Mouse (Mus musculus) gastrocnemius, adult 18-20 months (tissue): ENCODE measurements around the gene 9430097D07Rik. TPM values are rescaled to one million over a fixed set of nuclear protein-coding genes. Genes with fewer than 3 reads are reported as not detected.

Experiments
- DNase-seq: peaks from one replicate; pipeline ENCODE4 v3.0.0; 2021; ENCODE audit warnings: low spot score
- long read RNA-seq, 2 experiments: library from polyadenylated mRNA; stranded (forward); transcript quantifications; one replicate each; pipeline ENCODE4 v2.0.0; 2021
- total RNA-seq, 2 experiments: library from RNA; stranded (reverse); gene quantifications; 2 replicates each; pipeline ENCODE4 v1.2.3; 2021

Gene 9430097D07Rik
- total RNA-seq = not detected
- long read RNA-seq, experiment 1 = 0 reads
- long read RNA-seq, experiment 2 = 0 reads

DNA sequence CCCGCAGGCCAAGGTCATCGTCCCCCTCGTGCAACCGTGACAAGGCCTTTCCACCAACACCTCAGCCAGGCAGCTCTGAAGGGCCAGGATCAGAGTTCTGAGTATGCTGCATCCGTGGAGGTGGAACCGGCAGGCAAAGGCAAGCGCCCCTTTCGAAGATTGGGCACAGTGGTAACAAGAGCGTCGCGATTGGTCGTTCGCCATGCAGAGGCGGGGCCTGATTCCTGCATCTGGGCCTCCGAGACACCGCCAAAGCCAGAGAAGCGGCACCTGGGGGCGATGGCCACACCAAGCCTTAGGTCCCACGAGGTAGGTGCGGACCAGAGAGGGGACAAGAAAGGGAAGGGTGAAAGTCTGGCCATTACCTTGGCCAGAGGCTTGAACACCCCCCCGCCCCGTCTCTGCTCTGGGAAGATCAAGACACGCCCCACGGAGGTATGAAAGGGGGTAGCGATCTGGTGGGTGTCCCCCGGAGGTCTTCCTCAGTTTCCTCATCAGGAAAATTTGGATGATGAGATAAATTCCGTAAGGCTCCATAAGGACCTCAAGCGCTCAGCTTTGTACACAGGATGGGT lies at the start of gene 9430097D07Rik:
TSS of gene 9430097D07Rik (minus strand) at position 99 of the 575 bp plus-strand sequence.
- DNase-seq = no peak

DNA sequence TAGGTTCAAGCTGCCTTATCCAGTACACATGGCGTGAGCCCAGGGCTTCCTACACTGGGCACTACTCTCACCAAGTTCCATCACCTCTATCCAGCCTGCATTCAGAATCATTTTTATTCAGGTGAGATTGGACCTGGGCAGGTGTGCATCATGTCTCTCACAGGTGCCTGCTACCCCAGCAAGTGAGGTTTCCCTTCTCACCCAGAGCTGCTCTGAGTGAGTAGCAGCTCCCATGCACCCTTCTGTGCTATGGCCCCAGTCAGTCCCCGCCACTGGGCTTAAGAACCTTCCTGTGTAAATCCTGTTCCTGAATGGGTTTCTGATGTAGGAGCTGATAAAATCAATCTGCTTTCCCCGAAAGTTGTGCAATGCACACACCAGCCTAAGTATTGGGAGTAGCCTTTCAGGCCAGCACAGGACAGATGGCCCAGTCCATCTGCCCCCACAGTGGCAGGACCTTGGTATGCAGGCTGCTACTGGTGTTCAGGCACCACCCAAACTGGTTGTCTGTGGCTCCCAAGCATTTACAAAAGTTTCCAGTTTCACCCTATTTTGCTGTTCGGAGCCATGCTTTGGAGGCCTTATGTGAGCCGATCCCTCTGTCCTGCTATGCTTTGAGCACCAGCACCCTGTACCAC lies 48.7 kb upstream of the 9430097D07Rik start:
- DNase-seq = no peak

DNA sequence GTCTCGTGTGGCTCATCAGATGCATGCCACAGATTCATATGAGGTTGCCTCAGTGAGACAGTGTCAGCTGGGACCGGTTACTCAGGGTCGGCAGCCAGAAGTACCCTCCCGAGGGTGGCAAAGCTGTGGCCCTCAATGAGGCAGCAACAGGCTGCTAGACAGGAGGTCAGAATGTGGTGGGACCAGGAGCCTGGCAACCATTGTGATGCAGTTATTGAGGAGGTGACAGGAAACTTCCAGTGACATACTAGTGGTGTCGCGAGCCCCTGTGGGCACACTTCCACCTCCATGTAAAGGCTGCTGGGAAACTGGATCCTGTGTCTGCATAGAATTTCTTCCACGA lies 46.0 kb upstream of the 9430097D07Rik start, which contains the start of gene Ak1:
TSS of gene Ak1 (plus strand) at position 242 of the 343 bp plus-strand sequence.
- no peak for DNase-seq

DNA sequence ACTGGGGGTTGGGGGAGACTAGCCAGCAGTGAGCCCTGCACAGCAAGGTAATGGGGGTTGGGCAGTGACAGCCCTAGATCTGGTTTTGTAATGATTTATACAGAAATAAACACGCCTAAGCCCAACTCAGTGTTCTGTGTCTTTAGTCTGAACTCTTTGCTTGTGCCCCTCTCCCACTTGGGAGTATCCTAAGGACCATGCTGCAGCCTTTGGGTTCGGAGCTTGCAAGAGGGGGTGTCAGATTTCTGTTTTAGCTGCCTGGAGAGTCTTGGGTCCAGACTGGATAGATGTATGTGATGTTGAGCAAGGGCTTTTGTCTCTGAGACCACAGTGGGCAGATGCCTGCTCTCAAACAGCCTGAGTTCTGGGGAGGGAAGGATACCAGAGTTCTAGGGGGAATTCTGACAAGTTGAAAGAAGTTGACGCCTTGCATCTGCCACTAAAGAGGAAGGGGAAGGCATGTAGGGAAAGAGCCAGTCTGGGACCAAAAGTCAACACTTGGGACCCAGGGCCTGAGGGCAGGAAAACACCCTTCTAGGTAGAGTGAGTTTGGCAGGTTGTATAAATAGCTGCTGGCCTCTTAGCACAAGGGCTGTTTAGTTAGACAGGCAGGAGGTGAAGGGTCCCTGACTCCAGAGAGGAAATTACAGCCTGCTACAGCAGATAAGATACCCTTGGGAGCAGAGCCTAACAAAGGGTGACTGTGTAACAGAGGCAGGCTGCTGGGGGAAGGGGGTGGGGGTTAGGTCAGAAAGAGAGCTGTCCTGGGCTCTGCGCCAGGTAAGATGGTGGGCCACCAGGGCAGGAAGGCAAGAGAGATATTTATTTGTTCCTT lies 45.4 kb upstream of the 9430097D07Rik start:
- DNase-seq = no peak

DNA sequence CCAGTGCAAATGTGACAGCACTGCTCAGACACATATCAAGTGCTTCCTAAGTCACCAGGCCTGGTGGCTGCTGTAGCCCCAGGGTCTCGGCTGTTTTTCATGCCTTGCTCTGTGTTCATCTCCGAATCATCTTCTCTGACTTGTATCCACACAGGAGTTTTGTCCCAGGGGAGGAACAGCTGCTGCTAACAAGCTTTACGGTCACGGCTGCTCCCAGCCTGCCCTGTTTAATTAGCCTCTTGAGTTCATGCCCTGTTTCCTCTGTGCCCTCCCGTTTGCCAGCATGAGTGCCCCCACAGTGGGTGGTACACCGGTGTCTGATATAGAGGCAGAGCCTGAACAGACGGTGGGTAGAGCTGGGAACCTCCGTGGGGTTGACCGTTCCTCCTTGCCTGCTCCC lies 42.6 kb upstream of the 9430097D07Rik start:
- no peak for DNase-seq

DNA sequence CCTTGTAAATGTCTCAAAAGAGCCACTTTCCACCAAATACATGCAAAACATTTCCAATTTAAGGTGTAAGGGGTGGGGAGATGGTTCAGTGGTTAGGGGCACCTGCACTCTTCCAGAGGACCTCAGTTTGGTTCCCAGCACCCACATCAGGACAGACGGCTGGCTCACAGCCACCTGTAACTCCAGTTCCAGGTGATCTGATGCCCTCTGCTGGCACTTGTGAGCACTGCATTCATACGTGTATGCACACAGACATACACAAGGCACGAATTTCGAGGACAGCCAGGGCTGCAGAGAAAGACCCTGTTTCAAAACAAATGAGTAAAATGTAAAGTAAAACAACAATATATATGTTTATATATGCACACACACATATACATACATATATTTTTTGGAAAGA lies 42.1 kb upstream of the 9430097D07Rik start:
- DNase-seq = no peak

DNA sequence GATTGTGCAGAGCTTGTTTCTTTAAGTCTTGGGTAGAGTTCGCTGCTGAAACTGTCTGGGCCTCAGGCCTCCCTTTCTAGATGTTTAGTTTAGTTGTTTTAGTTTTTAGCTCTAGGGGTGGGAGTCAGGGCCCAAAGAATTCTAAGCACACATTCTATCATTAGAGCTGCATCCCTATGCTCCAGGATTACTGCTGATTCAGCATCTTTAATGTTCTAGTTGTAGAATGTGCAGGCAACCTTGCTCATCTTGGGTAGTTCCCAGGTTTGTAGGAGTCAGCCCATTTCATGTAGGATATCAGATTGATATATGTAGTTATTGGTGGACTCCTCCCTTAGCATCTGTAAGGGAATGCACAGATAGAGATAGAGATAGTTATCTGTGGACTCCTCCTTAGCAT lies 41.6 kb upstream of the 9430097D07Rik start:
- no peak for DNase-seq

DNA sequence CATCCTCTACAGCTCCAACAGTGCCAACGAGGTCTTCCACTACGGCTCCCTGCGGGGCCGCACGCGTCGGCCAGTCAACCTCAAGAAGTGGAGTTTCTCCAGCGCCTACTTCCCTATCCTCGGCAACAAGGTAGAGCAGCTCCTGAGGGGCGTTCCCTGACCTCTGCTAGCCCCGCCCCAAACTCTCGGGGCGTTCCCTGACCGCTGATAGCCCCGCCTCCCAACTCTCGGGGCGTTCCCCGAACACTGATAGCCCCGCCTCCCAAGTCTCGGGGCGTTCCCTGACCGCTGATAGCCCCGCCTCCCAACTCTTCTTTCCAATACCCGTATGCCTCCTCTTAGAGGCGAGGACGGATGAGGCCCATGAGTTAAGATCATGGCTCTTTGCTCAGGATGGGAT lies 36.8 kb upstream of the 9430097D07Rik start:
- DNase-seq = no peak

DNA sequence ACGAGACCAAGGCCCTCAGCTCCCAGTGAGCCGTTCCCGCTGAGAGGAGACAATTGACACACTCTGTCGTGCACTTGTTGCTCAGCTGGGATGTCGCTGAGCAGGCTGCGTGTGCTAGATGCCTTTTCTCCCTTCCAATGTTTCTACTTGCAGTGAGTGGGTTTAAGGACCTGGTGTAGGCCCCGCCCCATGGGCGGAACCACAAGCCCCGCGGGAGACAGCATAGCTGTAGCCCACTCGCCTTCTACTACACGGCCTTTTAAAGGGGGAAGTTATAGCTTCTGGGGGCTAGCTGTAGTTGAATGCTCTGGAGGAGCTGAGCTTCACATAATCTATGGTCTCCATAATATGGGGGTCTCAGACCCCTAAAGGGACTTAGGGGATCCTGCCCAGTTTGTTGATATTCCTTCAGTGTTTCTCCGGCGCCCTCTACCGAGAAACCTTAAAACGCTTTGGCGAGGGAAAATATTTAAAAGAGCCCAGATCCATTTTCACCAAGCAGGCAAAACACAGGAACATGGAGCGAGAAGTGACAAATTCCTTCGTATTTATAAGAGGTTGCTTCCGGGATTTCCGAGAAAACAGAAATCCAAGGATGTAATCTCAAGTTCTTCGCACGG lies 35.2 kb upstream of the 9430097D07Rik start:
- DNase-seq = peak; percentile 67

DNA sequence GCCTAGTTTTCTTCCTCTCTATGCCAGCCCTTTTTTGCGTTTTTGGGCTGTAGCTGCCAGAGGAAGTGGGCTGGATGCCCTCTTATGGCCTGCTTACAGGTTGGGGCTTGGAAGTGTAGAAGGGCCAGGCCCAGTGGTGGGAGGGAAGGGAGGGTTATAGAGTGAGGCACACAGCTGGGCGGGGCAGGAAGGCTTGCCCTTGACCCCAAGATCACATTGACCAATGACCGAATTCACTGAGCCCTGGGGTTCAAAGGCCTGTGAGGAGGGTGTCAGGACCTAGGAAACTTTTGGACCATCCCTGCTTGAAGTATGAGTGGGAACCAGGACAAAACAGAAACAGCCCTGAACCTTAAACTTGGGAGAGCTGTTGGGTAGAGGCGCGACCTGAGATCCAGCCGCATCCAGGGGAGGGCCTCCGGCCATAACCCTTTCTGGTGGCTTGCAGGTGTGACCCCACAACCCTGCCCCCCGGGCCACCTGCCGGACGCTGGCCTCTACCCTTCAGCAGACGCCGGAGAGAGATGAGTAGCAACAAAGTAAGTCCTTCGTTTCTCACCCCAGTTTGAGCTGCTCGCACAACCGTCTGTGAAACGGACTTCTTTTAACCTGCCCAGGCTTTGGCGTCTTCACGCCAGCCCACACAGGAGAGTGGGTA lies 33.4 kb upstream of the 9430097D07Rik start:
- DNase-seq = no peak

DNA sequence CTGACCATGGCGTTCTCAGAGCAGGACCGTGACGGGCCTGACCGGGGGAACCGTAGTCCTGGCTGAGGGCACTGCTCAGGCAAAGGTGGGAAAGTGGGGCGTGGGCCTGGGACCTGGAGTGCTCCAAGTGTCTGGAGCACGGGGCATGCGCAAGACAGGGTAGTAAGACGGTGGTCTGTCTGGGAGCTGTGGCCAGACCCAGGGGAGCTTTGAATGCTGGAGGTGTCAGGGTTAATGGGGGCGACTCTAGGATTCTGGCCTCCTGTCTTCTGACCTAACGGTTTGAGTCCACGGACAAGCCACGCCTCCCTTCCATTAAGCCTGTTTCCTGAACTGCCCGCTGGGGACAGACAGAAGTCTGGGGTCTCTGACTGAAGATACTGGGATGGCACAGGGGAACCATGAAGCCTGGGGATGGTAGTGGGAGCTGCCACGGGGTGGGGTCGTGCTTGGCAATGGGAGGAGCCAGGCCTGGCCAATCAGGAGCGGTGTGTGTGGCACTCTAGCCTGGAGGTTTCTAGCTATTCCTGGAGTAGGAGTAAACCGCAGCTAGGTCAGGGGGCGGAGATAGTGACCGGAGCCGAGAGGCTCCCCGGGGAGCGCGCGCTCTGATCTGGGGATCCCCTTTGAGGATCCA lies 32.8 kb upstream of the 9430097D07Rik start:
- peak; percentile 89 for DNase-seq

DNA sequence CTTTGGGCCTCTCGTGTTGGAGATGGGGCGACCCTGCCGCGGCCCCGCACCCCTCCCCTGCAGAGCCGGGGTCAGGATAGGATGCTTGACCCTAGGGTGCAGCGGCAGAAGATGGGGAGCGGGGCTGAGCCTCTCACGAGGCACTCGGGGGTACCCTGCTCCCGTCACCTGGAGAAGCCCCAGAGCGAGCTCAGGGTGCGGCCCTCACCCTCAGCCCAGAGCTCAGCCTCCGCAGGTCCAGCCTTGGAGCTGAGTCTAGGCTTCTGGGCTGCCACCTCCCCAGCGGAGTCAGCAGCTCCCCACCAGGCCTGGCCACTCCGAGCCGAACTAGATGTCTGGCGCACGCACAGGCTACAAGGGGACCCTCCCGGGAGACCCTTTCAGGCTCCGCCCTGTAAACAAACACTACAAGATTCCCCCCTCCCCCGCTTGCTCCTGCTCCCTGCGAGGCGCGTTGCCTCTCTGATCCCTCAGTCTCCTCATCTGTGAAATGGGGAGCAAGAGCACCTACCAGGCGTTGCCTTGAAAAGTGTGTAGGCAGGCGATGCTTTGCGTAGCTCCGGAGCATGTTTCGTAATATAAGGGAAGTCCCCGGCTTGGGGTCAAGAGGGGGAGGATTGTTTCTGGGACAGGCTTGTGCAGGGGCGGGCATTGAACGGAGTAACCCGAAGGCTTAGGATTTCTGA lies 31.9 kb upstream of the 9430097D07Rik start:
- DNase-seq = no peak

DNA sequence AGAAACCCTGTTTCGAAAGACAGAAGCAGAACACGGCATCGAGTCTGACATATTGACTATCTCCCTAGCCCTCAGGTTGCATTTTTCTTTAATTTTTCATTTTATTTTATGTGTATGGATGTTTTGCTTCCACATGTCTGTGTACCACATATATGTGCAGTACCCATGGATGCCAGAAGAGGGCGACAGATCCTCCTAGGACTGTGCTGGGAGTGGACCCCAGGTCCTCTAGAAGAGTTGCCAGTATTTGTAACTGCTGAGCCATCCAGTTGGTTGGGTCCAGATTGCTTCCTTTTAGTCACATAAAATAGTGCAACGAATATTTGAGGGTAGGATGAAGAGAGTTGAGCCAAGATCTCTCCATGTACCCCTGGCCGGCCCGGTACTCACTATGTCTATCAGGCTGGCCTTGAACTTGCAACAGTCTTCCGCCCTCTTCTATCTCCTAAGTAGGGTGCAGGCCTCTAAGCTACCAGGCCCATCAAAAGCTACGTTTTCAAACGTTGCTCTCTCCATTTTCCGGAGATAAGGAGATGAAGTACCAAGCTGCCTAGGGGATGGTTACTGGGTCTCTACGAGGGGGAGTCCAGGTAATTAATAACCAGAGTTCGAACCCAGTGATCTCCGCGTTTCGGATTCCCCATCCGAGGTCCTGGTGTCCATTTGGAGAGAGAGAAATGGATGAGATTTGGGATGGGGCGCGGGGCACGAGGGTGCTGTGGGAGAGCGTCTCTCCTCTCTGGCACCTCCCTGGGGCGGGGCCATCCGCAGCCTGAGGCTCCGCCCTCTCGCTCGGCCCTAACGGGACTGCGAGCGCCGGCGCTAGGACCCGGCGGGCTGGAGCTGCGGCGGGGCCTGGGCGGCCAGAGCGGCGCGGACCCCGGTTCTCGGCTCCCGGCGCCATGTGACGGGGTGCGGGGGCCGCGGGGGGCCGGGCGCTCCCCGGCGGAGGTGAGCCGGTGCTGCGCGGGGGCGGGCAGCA lies 31.0 kb upstream of the 9430097D07Rik start:
- DNase-seq = peak; percentile 87

DNA sequence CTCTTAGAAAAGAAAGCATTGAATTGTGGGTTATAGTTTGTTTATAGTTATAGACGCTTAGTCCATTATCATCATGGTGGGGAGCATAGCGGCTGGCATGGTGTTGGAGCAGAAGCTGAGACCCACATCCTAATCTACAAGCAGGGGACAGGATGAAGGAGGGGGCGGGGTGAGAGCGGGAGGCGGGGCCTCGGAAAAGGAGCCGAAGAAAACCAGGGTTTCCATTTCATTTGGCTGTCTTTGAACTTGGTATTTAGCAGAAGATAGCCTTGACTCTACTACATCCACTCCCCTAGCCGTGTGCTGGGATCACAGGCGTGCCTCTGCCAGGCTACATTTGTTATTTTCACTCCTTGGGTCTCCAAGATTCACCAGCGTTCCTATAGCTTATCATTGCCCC lies 29.1 kb upstream of the 9430097D07Rik start:
- no peak for DNase-seq

DNA sequence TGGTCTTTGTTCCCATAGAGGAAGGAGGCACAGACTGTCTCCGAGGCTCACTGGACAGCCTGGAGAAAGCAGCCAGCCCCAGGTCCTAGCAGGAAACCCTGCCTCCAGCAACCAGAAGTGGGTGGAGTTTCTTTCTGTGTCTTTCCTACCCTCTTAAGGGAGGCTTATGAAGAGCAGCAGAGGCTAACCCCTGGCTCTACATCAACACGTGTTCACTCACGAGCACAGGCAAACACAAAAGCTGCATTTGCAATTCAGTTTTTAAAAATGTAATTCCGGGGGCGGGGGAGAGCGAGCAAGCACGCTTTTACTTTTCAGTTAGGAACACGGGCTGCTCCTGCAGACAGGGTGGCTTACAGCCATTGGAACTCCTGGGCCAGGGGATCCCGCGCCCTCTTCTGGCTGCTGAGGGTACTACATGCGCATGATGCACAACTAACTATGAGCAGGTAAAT lies 27.1 kb upstream of the 9430097D07Rik start:
- peak; percentile 90 for DNase-seq

DNA sequence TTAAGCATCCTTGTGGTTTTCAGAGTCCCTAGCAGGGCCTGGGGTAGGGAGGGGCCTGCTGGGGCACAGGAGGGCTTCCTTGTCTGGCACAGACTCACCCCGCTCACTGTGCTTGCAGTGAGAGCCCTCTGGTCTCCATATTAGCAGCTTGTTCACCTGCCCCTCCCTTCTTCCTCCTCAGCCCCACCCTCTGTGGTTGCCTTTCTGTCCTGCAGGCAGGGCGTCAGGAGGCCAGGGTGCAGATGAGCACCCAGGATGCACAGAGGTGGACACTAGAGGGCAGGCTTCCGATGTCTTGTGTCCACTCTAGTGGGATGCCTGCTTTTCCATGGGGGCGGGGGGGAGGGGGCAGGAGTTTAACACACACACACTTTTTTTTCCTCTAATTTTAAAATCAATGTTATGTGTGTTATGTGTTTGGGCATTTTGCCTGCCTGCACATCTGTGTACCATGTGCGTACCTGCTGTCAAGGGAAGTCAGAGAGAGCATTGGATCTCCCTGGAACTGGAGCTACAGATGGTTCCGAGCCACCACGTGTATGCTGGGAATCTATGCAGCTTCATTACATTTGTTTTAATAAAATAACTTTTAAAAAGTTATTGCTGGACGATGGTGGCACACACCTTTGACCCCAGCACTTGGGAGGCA lies 26.1 kb upstream of the 9430097D07Rik start:
- DNase-seq = no peak

DNA sequence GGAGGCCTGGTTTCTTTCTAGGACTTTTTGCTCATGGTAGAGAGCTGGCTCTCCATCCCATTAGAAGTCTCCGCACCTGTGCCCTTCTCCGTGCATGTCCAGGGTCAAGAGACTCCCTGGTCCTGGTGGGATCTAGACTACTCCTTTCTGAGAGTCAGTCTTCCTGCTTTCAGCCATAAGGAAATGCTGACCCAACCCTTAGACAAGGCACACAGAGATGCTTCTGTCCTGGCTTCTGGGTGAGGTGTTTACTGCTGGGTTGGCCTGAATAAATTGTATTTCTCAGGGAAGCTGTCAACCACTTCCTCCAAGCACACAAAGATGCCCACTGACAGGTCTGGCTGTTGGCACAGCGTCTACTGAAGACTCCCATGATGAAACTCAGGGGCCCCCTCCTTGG lies 23.9 kb upstream of the 9430097D07Rik start, which contains the start of gene St6galnac6:
TSS of gene St6galnac6 (plus strand) at position 301 of the 400 bp plus-strand sequence.
- no peak for DNase-seq

DNA sequence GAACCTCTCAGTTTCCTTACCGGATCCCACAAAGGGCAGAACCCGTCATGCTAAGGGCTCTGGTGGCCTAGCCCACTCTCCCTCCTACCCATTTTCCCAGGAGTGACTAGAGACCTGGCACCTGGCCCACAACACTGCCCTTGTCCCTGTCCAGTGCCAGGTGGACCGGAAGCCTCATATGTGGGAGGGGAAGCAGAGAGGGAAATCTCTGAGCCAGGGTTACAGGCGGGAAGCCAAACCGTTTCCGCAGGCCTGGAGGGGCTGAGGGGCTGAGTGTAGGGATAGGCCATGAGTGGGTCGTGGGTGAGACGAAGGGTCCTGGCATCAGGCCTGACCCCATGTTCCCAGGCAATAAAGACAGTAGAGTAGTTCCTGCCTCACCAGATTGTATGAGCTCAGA lies 23.0 kb upstream of the 9430097D07Rik start:
- no peak for DNase-seq

DNA sequence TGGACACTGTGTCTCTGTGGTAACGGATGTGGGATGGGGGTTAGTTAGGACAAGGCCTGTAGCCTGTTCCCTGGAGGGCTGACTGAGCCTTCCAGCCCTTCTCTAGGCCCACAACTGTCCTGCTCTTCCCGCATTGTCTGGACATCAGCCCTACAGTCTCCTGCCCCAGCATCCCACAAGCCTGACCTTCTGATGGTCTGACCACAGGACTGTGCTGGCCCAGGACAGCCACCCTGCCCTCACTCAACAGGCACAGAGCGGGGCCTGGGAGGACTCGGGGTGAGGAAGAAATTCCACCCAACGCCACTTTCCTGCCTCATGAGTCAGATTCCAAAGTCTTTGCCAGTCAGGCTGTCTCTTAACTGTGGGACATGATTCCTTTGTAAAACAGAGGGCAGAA lies 22.2 kb upstream of the 9430097D07Rik start:
- no peak for DNase-seq
